Mouse (Mus musculus) gastrocnemius, adult 2 months (tissue): ENCODE results near the gene Kctd3. TPM values are rescaled to one million over a fixed set of nuclear protein-coding genes. Genes with fewer than 3 reads are reported as not detected.
A peak's percentile ranks its signal among the peaks of the same experiment; 100 is the strongest.

Experiments used
- DNase-seq: peaks from one replicate; pipeline ENCODE4 v3.0.0; 2022
- H3K27ac ChIP-seq: fragments of 200-600 bp; 2 replicates; pipeline ENCODE4 v1.8.1; 2022; ENCODE audit warnings: mild to moderate bottlenecking
- H3K4me3 ChIP-seq: fragments of 200-600 bp; 2 replicates; pipeline ENCODE4 v1.8.1; 2022; ENCODE audit warnings: mild to moderate bottlenecking, moderate library complexity
- CTCF ChIP-seq: fragments of 200-600 bp; IDR thresholded peaks from 2 replicates; pipeline ENCODE4 v1.8.1; 2022; ENCODE audit warnings: antibody characterized with exemption, mild to moderate bottlenecking, moderate library complexity
- intact Hi-C: fragments of 180-260 bp; cut with DNase I; formaldehyde crosslinking; loops from one replicate; pipeline ENCODE4 v1.15.1; 2025
- total RNA-seq, 2 experiments: library from RNA; stranded (reverse); gene quantifications; 2 replicates each; pipeline ENCODE4 v1.2.3; 2021

Kctd3 gene
- total RNA-seq, 2 experiments from 2014 or later: 12.3 to 19.9 TPM

DNA sequence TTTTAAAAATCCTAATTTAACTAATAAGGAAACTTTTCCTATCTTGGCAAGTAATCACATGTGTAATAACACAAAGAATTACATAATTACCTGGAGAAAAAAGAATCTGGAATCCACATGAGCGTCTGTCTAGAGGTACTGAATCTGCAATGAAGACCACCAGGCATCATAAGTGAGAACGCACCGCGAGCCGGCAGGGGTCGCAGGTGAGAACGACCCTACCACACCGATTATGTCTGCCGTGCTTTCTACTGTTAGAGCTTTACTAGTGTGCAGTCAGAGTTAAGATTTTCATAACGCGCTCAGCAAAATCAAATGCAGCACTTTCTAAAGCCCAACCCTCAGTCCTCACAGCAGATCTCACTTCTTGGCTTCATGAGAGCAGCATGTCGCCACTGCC, 5.8 kb downstream of the Kctd3 start:
- intact Hi-C loops: no loop called here

DNA sequence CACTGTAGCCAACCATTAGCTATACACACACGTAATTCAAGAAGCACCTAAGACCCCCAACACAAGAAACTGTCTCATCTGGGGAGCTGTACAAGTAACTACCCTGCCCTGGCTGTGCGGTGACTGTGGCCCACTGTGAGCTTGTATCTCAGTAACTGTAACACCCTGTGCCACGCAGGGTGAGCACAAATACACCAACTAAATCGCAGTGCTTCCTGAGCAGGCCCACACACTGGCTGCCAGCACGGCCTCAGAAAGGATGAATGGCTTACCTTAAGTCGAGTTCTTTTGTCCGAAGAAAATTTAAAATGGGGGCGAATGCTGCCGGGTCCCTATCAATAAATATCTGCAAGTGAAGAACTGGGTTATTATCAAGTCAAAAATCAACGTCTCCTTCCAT, 7.7 kb downstream of the Kctd3 start:
- no peak for TF ChIP-seq CTCF
- intact Hi-C loops: no loop called here
- H3K27ac ChIP-seq: no peak overlapping the region
- DNase-seq: no peak
- no peak overlapping the region for H3K4me3 ChIP-seq

More for the DNA sequence above, 5.8 kb downstream of the Kctd3 start:
- Histone ChIP-seq H3K4me3 (no peak overlapping the region), H3K27ac (no peak overlapping the region)
- TF ChIP-seq CTCF: no peak
- DNase-seq: no peak

DNA sequence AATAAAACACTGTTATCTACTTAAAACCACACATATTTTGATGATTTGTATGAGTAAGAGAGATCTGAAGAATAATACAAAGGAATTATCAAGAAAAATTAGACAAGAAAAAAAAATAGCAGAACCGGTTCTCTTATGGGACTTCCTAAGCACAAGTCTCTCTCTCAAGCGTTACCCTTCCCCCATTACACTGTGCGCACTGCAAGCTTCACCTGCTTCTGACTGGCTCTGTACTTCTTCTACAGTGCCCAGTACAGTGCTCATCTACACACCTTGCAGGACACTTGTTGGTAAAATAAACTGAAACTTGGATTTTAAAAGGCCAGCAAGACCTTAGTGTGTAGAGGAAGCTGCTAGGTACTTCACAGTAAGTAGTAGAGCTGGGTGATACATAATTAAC, 9.7 kb downstream of the Kctd3 start:
- intact Hi-C loops: no loop called here
- no peak for DNase-seq
- Histone ChIP-seq H3K4me3 (no peak overlapping the region), H3K27ac (no peak overlapping the region)
- TF ChIP-seq CTCF: no peak

DNA sequence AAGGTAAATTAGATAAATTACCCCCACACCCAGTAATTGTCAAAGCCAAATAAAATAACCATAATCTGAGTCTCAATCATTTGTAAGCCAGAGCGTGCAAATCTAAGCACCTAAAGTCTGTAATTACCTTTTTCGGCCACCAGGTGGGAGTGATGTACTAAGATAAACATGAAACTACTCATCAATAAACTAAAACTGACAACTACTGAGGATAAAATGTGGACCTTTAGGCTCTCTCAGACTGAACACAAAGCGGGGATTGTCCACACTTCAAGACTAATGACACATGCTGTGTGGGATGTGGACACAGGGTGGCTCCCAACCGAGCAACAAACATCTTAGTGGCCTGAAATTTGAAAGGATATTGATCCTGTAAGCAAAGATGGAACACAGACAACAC, 14.4 kb downstream of the Kctd3 start:
- intact Hi-C loops: no loop called here
- H3K4me3 ChIP-seq: no peak overlapping the region
- DNase-seq: no peak
- H3K27ac ChIP-seq: no peak overlapping the region
- TF ChIP-seq CTCF: peak; percentile 70

DNA sequence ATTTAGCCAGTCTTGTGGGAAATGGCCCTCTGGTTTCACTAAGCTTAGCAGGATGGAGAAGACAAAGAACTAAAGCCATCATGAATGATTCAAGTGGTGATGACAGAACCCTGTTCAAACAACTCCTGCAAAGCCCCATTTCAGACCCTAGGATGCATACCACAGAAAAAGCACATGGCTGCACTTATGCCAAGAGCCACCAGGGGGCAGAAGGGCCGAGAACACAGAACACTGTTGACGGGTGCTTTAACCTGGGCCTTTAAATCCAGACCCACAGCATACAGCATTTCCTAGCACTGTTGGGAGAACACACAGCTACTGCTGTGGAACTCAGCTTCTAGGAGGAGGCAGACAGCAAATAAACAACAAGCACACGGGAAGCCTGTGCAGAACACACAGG, 27.6 kb downstream of the Kctd3 start:
- peak; percentile 59 for DNase-seq
- H3K27ac ChIP-seq: no peak overlapping the region
- intact Hi-C loops: no loop called here
- peak; percentile 89 for TF ChIP-seq CTCF
- no peak overlapping the region for H3K4me3 ChIP-seq

DNA sequence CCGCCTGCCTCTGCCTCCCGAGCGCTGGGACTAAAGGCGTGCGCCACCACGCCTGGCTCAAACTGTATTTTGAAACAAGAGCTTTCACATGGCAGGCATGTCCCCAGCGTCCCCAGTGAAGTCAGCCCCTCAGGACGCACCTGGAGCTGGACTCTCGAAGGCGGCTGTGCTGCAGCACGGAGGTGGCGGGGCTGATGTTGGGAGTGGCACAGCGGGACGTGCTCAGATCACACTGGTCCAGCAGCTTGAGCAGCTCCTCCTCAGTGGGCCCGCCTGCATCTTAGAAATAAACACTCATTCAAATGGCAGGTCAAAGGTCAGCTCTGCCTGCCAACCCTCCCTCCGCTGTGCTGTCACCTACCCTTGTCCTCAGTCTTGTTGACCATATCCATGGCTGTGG, 33.7 kb downstream of the Kctd3 start:
- no peak for TF ChIP-seq CTCF
- Histone ChIP-seq H3K27ac (no peak overlapping the region), H3K4me3 (no peak overlapping the region)
- no peak for DNase-seq
- intact Hi-C loops: no loop called here

DNA sequence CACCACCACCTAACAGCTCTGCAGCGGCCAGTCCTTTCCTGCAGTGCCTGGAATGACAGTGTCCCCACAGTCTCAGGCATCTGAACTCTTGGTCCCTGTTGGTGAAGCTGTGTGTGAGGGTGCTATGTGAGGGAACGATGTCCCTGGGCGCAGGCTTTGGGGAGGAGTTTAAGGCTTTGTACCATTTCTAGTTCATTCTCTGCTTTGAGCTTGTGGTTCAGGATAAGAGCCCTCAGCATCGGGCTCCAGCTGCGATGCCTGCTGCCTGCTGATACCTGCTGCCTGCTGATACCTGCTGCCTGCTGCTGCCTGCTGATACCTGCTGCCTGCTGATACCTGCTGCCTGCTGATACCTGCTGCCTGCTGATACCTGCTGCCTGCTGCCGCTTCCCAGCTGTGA, 34.6 kb downstream of the Kctd3 start:
- TF ChIP-seq CTCF: no peak
- no peak for DNase-seq
- intact Hi-C loops: no loop called here
- no peak overlapping the region for H3K4me3 ChIP-seq
- no peak overlapping the region for H3K27ac ChIP-seq

DNA sequence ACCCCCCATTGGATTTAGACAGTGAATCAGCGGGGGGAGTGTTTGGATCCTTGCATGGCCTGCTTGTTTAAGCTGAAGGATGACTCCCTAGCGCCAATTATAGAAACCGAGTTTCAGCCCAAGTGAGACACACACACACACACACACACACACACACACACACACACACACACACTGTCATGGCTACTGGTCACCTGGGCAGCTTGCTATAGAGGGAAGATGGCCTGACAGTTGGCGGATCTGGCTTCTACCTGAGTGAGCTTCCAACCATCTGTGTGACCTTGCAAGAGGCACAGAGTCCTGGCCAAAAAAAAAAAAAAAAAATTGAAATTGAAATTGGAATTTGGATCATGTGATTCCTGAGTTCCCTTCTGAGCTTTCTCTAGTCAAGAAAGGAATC, 55.1 kb downstream of the Kctd3 start:
- intact Hi-C loops: no loop called here

DNA sequence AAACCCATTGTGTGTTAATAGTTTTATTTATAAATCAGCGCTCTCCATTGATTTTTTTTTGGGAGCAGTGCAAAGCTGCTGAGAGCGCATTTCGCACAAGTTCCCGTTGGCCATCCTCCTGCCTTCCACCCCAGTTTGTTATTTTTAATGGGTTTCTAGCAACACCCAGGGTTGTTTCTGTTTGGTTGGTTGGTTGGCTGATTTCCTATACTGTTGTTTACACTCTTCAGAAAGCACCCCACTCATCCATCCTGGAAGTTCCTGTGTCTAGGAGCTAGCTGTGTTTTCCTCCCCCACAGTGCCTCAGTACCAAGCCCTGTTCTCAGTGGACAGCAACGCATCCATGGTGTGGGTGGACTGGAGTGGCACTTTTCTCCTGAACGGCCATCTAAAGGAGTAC, 56.5 kb downstream of the Kctd3 start:
- no peak for TF ChIP-seq CTCF
- no peak overlapping the region for H3K27ac ChIP-seq
- intact Hi-C loops: no loop called here
- no peak for DNase-seq
- H3K4me3 ChIP-seq: no peak overlapping the region

More for the DNA sequence above, 55.1 kb downstream of the Kctd3 start:
- no peak overlapping the region for H3K4me3 ChIP-seq
- no peak overlapping the region for H3K27ac ChIP-seq
- no peak for DNase-seq
- no peak for TF ChIP-seq CTCF

DNA sequence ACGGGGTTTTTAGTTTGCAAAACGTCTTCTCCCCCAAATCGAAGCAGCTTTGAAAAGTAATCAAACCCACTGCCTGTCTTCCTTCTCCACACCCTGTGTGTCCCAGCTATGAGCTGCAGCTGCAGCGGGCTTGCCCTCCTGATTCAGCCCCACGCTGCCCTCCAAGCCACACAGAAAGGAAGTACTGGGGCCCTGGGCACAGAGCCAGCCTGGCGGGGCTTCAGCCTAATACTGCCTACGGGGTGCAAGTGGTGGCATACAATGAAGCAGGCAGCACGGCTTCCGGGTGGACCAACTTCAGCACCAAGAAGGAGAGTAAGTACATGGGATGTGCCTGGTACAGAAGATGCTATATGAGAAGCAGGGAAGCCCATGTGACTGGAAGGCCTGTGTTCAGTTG, 59.4 kb downstream of the Kctd3 start:
- Histone ChIP-seq H3K27ac (no peak overlapping the region), H3K4me3 (no peak overlapping the region)
- intact Hi-C loops: no loop called here
- DNase-seq: no peak
- no peak for TF ChIP-seq CTCF

DNA sequence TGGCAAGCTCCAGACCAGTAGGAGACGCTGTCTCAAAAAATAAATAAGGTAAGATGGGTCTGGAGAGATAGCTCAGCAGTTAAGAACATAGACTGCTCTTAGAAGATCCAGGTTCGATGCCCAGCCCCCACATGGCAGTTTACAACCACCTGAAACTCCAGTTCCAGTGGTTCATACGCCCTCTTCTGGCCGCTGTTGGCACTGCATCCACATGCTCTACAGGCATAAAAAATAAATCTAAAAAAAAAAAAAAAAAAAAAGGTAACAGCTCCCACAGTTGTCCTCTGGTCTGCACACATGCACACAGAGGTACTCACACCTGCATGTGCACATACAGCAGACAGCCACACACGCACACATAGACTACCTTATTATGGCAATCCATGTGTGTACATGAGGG, 59.8 kb downstream of the Kctd3 start:
- intact Hi-C loops: no loop called here
- peak; percentile 30; the same call in 1 of the 2 replicates for TF ChIP-seq CTCF
- Histone ChIP-seq H3K4me3 (no peak overlapping the region), H3K27ac (no peak overlapping the region)
- no peak for DNase-seq

DNA sequence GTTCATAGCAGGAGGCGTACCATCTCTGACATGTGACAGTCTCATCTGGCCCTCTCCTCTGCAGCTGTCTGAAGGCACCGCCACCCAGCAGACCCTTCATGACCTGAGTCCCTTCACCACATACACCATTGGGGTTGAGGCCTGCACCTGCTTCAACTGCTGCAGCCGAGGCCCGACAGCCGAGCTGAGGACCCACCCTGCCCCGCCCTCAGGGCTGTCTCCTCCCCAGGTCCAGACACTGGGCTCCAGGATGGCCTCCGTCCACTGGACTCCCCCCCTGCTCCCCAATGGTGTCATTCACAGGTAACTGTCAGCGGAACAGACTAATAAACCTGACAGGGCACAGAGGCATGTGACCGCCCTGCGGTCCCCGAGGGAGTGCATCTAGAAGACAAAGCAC, 60.8 kb downstream of the Kctd3 start:
- TF ChIP-seq CTCF: no peak
- no peak for DNase-seq
- intact Hi-C loops: no loop called here
- Histone ChIP-seq H3K4me3 (no peak overlapping the region), H3K27ac (no peak overlapping the region)

DNA sequence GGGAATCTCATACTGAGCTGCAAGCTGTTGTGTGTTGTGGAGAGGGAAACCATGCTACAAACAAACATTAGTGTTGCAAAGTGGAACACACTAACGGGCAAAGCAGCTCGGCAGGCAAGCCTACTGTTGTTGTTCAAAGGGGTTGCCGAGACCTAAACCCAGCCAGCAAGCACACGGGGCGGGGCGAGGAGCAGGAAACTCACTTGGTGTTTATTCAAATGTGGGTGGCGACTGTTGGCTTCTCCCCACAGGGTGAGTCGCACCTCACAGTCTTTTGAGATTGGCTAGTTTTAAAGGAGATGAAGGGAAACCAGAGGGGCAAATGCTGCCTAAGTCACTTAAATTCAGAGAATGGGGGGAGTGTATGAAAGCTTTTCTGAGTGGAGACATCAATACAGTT, 62.3 kb downstream of the Kctd3 start:
- TF ChIP-seq CTCF: no peak
- Histone ChIP-seq H3K4me3 (no peak overlapping the region), H3K27ac (no peak overlapping the region)
- no peak for DNase-seq
- intact Hi-C loops: no loop called here

DNA sequence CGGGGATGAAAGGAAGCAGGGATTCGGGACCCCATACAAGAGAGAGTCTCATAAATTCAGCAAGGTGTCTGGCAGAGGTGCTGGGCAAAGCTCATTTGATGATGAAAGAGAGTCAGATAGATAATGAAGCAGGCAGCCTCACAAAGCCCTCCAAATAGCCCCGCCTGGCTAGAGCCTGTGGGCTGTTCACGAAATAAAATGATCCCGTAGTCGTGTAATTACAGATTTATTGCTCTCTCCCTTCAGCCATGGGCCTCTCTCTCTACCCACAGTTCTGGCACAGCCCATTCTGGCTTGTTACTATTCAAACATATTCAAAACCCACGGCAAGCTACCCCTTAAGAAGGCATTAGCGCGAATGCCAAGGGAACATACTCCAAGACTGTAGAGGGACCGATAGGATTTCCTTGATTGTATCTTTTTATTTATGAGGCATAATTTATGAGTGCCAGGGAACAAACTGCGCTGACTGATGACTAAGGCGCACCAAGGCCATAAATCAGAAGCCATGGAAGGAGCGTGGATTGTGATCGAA, 70.3 kb downstream of the Kctd3 start:
- no peak for TF ChIP-seq CTCF
- intact Hi-C loops: no loop called here
- H3K27ac ChIP-seq: no peak overlapping the region
- DNase-seq: no peak
- no peak overlapping the region for H3K4me3 ChIP-seq
